Mouse (Mus musculus): Measurements from ENCODE around the gene Fcrlb. TPM values are rescaled to one million over a fixed set of nuclear protein-coding genes. Genes with fewer than 3 reads are reported as not detected.

Gene Fcrlb
- total RNA-seq, 2 experiments from 2014 or later: not detected

GRCm38 (mm10) chr1:170929245-170929644 is 16.5 kb upstream of the Fcrlb start:
- Histone ChIP-seq H3K27ac (no peak overlapping the region), H3K4me3 (no peak overlapping the region)
- TF ChIP-seq CTCF (IDR thresholded peaks at IDR 0.05): no peak
- no peak for DNase-seq
- intact Hi-C loops (cut with DNase I): no loop called here

GRCm38 (mm10) chr1:170928467-170928866 is 15.7 kb upstream of the Fcrlb start:
- Histone ChIP-seq H3K4me3 (no peak overlapping the region), H3K27ac (no peak overlapping the region)
- DNase-seq: no peak
- no peak for TF ChIP-seq CTCF (IDR thresholded peaks at IDR 0.05)
- intact Hi-C loops (cut with DNase I): no loop called here

GRCm38 (mm10) chr1:170927378-170927777 is 14.6 kb upstream of the Fcrlb start, which contains the start of gene Fcrla:
Gene Fcrla, minus strand, starts transcription at chr1:170927583.
- intact Hi-C loops (cut with DNase I): no loop called here
- Histone ChIP-seq H3K27ac (no peak within 1 kb of the TSS), H3K4me3 (no peak within 1 kb of the TSS)
- TF ChIP-seq CTCF (IDR thresholded peaks at IDR 0.05): no peak
- no peak for DNase-seq

GRCm38 (mm10) chr1:170926941-170927340 is 14.2 kb upstream of the Fcrlb start:
- TF ChIP-seq CTCF (IDR thresholded peaks at IDR 0.05): no peak
- DNase-seq: no peak
- Histone ChIP-seq H3K4me3 (no peak overlapping the region), H3K27ac (no peak overlapping the region)
- intact Hi-C loops (cut with DNase I): no loop called here

- TF ChIP-seq CTCF (IDR thresholded peaks at IDR 0.05): no peak
- DNase-seq: peak; percentile 20
- intact Hi-C loops (cut with DNase I): no loop called here
- Histone ChIP-seq H3K27ac (no peak overlapping the region), H3K4me3 (no peak overlapping the region)
These were observed 11.7 kb upstream of the Fcrlb start for GRCm38 (mm10) chr1:170924485-170924884.

GRCm38 (mm10) chr1:170919308-170919707 is 6.6 kb upstream of the Fcrlb start:
- Histone ChIP-seq H3K4me3 (no peak overlapping the region), H3K27ac (no peak overlapping the region)
- no peak for TF ChIP-seq CTCF (IDR thresholded peaks at IDR 0.05)
- DNase-seq: no peak
- intact Hi-C loops (cut with DNase I): no loop called here

GRCm38 (mm10) chr1:170915657-170916056 is 2.9 kb upstream of the Fcrlb start:
- H3K27ac ChIP-seq: no peak overlapping the region
- no peak for TF ChIP-seq CTCF (IDR thresholded peaks at IDR 0.05)
- intact Hi-C loops (cut with DNase I): no loop called here
- DNase-seq: no peak
- H3K4me3 ChIP-seq: no peak overlapping the region

GRCm38 (mm10) chr1:170911907-170912660 is 657 bp downstream of the Fcrlb start:
- H3K4me3 ChIP-seq: no peak overlapping the region
- intact Hi-C loops (cut with DNase I): no loop called here
- no peak for DNase-seq
- H3K27ac ChIP-seq: no peak overlapping the region
- no peak for TF ChIP-seq CTCF (IDR thresholded peaks at IDR 0.05)

GRCm38 (mm10) chr1:170908341-170908740 is 4.4 kb downstream of the Fcrlb start:
- intact Hi-C loops (cut with DNase I): no loop called here
- no peak overlapping the region for H3K27ac ChIP-seq
- no peak for DNase-seq
- peak overlapping the region; percentile 56 for H3K4me3 ChIP-seq
- TF ChIP-seq CTCF (IDR thresholded peaks at IDR 0.05): no peak

- intact Hi-C loops (cut with DNase I): no loop called here
- peak; percentile 21 for DNase-seq
- H3K27ac ChIP-seq: no peak overlapping the region
- no peak for TF ChIP-seq CTCF (IDR thresholded peaks at IDR 0.05)
- H3K4me3 ChIP-seq: peak overlapping the region; percentile 56
These were observed 5.1 kb downstream of the Fcrlb start for GRCm38 (mm10) chr1:170907456-170908191.

GRCm38 (mm10) chr1:170907111-170907455 is 5.7 kb downstream of the Fcrlb start:
- peak overlapping the region; percentile 56 for H3K4me3 ChIP-seq
- H3K27ac ChIP-seq: no peak overlapping the region
- DNase-seq: no peak
- intact Hi-C loops (cut with DNase I): no loop called here
- no peak for TF ChIP-seq CTCF (IDR thresholded peaks at IDR 0.05)

GRCm38 (mm10) chr1:170903485-170903884 is 9.3 kb downstream of the Fcrlb start:
- H3K4me3 ChIP-seq: no peak overlapping the region
- DNase-seq: no peak
- TF ChIP-seq CTCF (IDR thresholded peaks at IDR 0.05): no peak
- no peak overlapping the region for H3K27ac ChIP-seq
- intact Hi-C loops (cut with DNase I): no loop called here

GRCm38 (mm10) chr1:170901536-170902238 is 11.1 kb downstream of the Fcrlb start:
- Histone ChIP-seq H3K27ac (no peak overlapping the region), H3K4me3 (peak overlapping the region; percentile 56)
- peak; percentile 82 for TF ChIP-seq CTCF (IDR thresholded peaks at IDR 0.05)
- peak; percentile 79 for DNase-seq
- intact Hi-C loops (cut with DNase I): loop anchor here (2.0 kb wide), 1 partner anchor 95 kb away; no protein-coding TSS in a partner anchor
